Mouse (Mus musculus): ENCODE results near the gene Fbxl5. TPM values are rescaled to one million over a fixed set of nuclear protein-coding genes. Genes with fewer than 3 reads are reported as not detected.
A peak's percentile ranks its signal among the peaks of the same experiment; 100 is the strongest.

Fbxl5 gene
- polyA plus RNA-seq, 1 experiment from 2014 or later: 42.6 TPM

DNA sequence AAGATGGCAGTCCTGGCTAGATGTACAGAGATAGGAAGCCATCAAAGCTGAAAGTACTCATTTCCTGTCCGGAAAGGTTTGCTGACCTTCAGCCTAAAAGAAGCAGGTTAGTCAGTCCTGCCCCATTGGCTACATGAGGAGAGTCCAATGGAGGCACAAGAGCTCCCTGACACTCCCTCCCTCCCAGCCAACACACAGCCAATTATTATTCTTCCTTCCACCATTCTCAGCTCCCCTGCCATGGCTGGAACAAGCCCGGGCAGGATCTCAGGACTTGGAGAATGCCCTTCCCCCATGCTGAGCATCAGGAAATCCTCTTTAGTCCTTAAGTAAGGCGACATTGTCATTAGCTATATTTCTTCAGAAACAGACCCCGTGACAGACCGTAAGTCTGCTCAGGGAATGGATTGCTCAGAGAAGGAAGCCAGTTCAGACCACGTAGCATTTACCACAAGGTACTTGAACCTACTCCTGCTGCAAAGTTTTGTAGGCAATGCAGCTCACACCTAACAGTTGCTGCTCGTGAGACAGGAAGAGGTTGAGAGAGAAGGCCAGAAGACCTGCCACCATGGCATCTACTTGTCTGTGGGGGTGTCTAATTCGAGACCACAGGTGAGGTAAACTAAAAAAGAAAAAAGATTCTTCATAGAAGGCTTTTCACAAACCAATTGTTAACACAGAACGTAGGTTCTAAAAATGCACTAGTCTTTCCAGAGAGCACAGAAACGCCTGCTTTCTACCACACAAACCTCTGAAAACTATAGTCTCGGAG lies 31.8 kb upstream of the Fbxl5 start:
- no peaks in the 10 kb centered on the region for H3K27me3 ChIP-seq
- H3K4me1 ChIP-seq (replicated peaks): no peaks in the 10 kb centered on the region
- no peak overlapping the region for H3K9ac ChIP-seq
- H3K27ac ChIP-seq: no peak overlapping the region
- WGBS: 75% methylated on average over 11 of the region's 11 CpGs
- H3K9me3 ChIP-seq (replicated peaks): no peaks in the 10 kb centered on the region
- no peak overlapping the region for H3K4me2 ChIP-seq
- no peak for ATAC-seq (replicated peaks; ENCODE audit: insufficient number of reproducible peaks, insufficient read depth, low FRiP score, low read depth)
- no peak overlapping the region for H3K4me3 ChIP-seq
- H3K36me3 ChIP-seq: no peaks in the 10 kb centered on the region

DNA sequence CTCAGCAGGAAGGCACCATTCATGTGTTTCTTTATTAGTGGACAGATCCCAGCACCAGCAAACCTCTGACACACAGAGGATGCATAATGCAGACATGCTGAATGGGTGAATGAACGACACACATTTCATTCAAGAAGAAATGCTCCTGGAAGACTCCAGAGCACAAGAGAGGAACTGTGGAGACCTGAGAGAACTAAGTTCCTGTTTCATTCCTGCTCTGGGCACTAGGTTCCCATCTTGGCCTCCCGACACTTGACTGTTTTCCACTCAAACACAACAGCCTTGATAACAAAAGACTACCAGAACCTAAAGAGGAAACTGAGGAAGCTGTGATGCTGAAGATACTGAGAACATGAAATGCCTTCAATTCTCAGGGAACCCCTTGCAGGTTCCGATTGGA lies 26.8 kb upstream of the Fbxl5 start:
- no peak overlapping the region for H3K4me3 ChIP-seq

DNA sequence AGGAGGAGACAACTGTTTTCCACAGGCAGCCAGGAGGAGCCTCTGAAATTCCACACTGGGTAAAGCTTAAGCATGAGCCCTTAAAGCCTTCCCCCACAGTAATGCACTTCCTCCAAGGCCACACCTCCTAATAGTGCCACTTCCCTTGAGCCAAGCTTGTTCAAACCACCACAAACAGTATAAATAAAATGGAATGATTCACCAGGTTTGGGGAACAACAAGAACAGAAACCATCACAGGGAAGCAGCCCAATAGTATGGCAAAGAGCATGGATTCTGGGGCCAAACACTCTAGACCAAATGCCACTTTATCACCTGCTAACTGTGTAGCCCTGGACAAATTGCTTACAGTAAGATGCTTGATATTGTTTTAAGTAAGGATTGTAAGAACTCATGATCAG lies 26.1 kb upstream of the Fbxl5 start:
- H3K4me2 ChIP-seq: no peak overlapping the region
- no peak overlapping the region for H3K4me3 ChIP-seq
- H3K36me3 ChIP-seq: no peaks in the 10 kb centered on the region
- ATAC-seq (replicated peaks; ENCODE audit: insufficient number of reproducible peaks, insufficient read depth, low FRiP score, low read depth): no peak
- no peak overlapping the region for H3K9ac ChIP-seq
- peaks cover 2% of the 10 kb centered on the region; the same call in 1 of the 2 replicates for H3K4me1 ChIP-seq (replicated peaks)
- no peaks in the 10 kb centered on the region for H3K9me3 ChIP-seq (replicated peaks)
- H3K27ac ChIP-seq: no peak overlapping the region
- no peaks in the 10 kb centered on the region for H3K27me3 ChIP-seq

More for the DNA sequence above, 26.8 kb upstream of the Fbxl5 start:
- no peak overlapping the region for H3K4me2 ChIP-seq
- no peaks in the 10 kb centered on the region for H3K27me3 ChIP-seq
- H3K27ac ChIP-seq: no peak overlapping the region
- H3K4me1 ChIP-seq (replicated peaks): no peaks in the 10 kb centered on the region
- no peak overlapping the region for H3K9ac ChIP-seq
- no peak for ATAC-seq (replicated peaks; ENCODE audit: insufficient number of reproducible peaks, insufficient read depth, low FRiP score, low read depth)
- no peaks in the 10 kb centered on the region for H3K36me3 ChIP-seq
- 77% methylated on average over 3 of the region's 3 CpGs for WGBS
- H3K9me3 ChIP-seq (replicated peaks): no peaks in the 10 kb centered on the region

DNA sequence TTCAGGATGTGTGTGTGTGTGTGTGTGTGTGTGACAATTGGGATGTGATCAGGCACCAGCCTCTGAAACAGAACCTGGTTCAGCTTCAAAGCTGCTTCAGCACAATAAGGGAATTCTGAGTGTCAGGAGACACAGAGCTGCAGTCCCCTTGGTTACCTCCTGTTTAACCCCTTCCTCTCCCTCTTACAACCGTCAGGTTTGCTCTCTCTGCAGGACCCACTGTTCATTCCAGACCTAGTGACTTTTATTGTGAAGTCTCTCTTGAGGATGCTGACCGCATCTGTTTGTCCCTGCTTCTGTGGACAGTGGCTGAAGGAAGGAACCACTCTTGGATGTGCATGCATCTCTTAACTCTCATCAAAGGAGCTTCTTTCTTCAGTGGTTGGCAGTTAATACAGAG lies 24.8 kb upstream of the Fbxl5 start:
- 18% methylated on average over 2 of the region's 2 CpGs for WGBS
- Histone ChIP-seq H3K4me1 (replicated peaks) (peaks cover 3% of the 10 kb centered on the region; the same call in 1 of the 2 replicates), H3K36me3 (no peaks in the 10 kb centered on the region), H3K9ac (no peak overlapping the region), H3K4me3 (no peak overlapping the region), H3K4me2 (no peak overlapping the region), H3K27me3 (no peaks in the 10 kb centered on the region), H3K9me3 (replicated peaks) (no peaks in the 10 kb centered on the region), H3K27ac (no peak overlapping the region)
- ATAC-seq (replicated peaks; ENCODE audit: insufficient number of reproducible peaks, insufficient read depth, low FRiP score, low read depth): no peak

DNA sequence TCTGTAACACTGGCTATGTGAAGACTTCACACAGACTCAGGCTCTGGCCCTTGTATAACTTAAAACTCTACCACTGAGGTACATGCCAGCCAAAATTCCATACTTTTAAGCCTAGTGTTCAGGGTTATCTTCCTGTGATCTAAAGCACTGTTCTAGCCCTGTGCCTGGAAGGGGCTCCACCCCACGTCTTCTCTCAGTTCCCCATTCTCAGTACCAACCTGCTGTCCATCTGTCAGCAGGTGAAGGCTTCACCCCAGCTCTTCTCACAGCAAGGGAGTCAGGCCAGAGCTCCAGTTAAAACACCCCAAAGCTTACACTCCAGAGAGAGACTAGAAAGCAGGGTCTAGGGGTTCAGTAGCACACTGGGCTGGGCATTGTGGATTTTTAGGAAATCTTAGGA lies 24.2 kb upstream of the Fbxl5 start:
- no peaks in the 10 kb centered on the region for H3K27me3 ChIP-seq
- no peaks in the 10 kb centered on the region for H3K36me3 ChIP-seq
- no peaks in the 10 kb centered on the region for H3K9me3 ChIP-seq (replicated peaks)
- H3K4me3 ChIP-seq: no peak overlapping the region
- no peak overlapping the region for H3K4me2 ChIP-seq
- no peak overlapping the region for H3K9ac ChIP-seq
- no peak overlapping the region for H3K27ac ChIP-seq
- no peak for ATAC-seq (replicated peaks; ENCODE audit: insufficient number of reproducible peaks, insufficient read depth, low FRiP score, low read depth)
- H3K4me1 ChIP-seq (replicated peaks): peaks cover 3% of the 10 kb centered on the region; the same call in 1 of the 2 replicates
- WGBS: 38% methylated on average over 1 of the region's 1 CpGs

DNA sequence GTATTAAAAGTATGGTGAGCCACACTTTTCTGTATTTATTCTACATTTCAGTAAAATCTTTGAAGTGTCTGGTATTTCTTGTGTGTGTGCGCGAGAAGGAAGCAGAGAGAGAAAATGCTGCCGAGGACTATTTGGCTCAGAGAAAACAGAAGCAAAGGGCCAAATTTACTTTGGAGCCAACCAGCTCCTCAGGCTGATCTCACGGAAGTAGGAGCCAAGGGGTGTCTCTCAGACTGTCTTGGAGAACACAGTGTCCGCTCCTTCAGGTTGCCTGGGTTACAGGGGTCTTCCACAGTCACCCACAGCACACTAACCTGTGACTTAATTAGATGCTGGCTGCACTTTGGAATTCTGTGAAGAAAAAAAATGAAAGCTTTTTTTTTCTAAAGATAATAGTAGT lies 23.6 kb upstream of the Fbxl5 start:
- no peak overlapping the region for H3K4me3 ChIP-seq
- no peak overlapping the region for H3K9ac ChIP-seq
- H3K9me3 ChIP-seq (replicated peaks): no peaks in the 10 kb centered on the region
- H3K27ac ChIP-seq: no peak overlapping the region
- H3K27me3 ChIP-seq: no peaks in the 10 kb centered on the region
- 72% methylated on average over 5 of the region's 5 CpGs for WGBS
- no peak overlapping the region for H3K4me2 ChIP-seq
- H3K4me1 ChIP-seq (replicated peaks): peaks cover 3% of the 10 kb centered on the region; the same call in 1 of the 2 replicates
- H3K36me3 ChIP-seq: no peaks in the 10 kb centered on the region
- ATAC-seq (replicated peaks; ENCODE audit: insufficient number of reproducible peaks, insufficient read depth, low FRiP score, low read depth): no peak

DNA sequence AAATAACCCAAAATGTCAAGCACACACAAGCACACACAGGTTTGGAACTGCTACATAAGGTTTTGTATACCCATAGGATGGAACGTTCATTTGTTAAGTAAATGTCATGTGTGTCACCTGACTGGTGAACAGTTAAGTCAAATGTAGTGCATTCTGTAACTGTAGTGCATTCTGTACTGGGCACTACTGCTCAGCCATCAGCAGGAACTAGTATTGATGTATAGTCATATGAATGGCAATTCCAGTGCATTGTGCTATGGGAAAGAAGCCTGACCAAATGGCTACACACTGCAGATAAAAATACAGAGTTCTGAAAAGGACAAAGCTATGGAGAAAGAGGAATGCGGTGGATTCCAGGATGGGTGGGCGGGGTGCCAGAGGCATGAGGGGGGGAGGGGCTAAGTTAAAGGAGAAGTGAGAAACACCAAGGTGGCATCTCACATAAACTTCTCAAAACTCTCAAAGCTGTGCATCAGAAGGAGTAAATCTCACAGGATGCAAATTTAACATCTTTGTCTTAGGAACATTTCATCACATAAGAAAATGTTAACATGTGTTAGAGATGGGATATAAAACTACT lies 21.2 kb upstream of the Fbxl5 start:
- 46% methylated on average over 3 of the region's 3 CpGs for WGBS
- no peaks in the 10 kb centered on the region for H3K27me3 ChIP-seq

DNA sequence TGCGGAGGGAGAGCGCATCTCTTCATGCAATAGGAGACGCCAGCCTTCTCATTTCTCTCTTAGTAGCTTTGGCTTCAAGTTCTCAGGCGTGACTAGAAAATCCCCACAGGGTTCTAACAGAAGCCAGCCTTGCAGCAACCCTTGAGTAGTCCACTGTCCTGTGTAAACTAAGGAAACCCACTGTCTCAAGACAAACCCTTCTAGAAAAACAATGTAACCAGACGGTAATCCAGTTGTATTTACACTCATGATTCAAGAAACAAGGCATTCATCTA lies 20.5 kb upstream of the Fbxl5 start:
- peaks cover 3% of the 10 kb centered on the region; the same call in 1 of the 2 replicates for H3K4me1 ChIP-seq (replicated peaks)
- no peak overlapping the region for H3K9ac ChIP-seq
- no peaks in the 10 kb centered on the region for H3K27me3 ChIP-seq
- 0 out of 2 replicates have a peak overlapping the region, but pooled peaks have one; percentile 13 for H3K4me3 ChIP-seq
- ATAC-seq (replicated peaks; ENCODE audit: insufficient number of reproducible peaks, insufficient read depth, low FRiP score, low read depth): no peak
- no peak overlapping the region for H3K27ac ChIP-seq
- no peaks in the 10 kb centered on the region for H3K36me3 ChIP-seq
- 76% methylated on average over 5 of the region's 5 CpGs for WGBS
- H3K4me2 ChIP-seq: peak overlapping the region; percentile 42
- H3K9me3 ChIP-seq (replicated peaks): no peaks in the 10 kb centered on the region

More for the DNA sequence above, 21.2 kb upstream of the Fbxl5 start:
- peaks cover 3% of the 10 kb centered on the region; the same call in 1 of the 2 replicates for H3K4me1 ChIP-seq (replicated peaks)
- H3K9ac ChIP-seq: no peak overlapping the region
- no peak overlapping the region for H3K4me3 ChIP-seq
- no peak overlapping the region for H3K27ac ChIP-seq
- no peak overlapping the region for H3K4me2 ChIP-seq
- ATAC-seq (replicated peaks; ENCODE audit: insufficient number of reproducible peaks, insufficient read depth, low FRiP score, low read depth): no peak
- H3K9me3 ChIP-seq (replicated peaks): no peaks in the 10 kb centered on the region
- no peaks in the 10 kb centered on the region for H3K36me3 ChIP-seq

DNA sequence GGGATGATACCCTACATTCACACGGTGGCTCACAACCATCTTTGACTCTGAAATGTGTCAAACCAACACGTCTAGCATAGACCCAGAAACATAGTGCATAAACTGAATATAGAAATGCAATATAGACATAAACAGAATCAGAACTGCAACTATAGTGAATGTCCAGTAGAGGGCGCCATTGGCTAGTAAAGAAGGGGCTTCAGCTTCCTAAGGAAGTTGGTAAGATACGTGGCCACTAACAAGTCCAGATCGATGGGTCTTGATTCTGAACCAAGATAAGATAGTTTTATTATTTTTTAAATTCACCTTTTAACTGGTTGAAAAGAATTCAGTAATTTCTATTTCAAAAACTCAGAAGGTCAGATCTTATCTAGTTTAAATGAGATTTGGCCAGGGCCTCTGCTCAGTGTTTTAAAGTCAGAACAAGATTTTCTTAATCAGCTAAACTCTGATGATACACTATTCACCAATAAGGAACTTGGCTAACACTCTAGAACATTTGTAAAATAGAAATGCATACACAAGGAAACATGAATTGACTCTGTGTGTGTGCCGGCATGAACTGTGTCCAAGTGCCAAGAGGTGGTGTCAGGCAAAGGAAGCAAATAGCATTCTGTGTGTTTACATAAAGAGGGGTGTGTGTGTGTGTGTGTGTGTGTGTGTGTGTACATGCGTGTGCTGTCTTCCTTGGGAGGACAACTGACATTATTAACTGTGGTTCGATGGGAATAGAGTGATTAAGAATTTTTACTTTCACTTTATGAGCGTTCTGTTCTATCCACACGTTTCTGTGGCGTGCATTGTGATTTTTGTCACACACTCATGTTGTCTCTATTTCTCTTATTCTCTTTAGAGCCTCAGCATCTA lies 19.9 kb upstream of the Fbxl5 start:
- no peak overlapping the region for H3K9ac ChIP-seq
- 0 out of 2 replicates have a peak overlapping the region, but pooled peaks have one; percentile 13 for H3K4me3 ChIP-seq
- H3K4me1 ChIP-seq (replicated peaks): peaks cover 3% of the 10 kb centered on the region; the same call in 1 of the 2 replicates
- ATAC-seq (replicated peaks; ENCODE audit: insufficient number of reproducible peaks, insufficient read depth, low FRiP score, low read depth): no peak
- no peaks in the 10 kb centered on the region for H3K36me3 ChIP-seq
- H3K27me3 ChIP-seq: no peaks in the 10 kb centered on the region
- H3K4me2 ChIP-seq: peak overlapping the region; percentile 42
- H3K27ac ChIP-seq: no peak overlapping the region
- H3K9me3 ChIP-seq (replicated peaks): no peaks in the 10 kb centered on the region
- WGBS: 39% methylated on average over 11 of the region's 11 CpGs

DNA sequence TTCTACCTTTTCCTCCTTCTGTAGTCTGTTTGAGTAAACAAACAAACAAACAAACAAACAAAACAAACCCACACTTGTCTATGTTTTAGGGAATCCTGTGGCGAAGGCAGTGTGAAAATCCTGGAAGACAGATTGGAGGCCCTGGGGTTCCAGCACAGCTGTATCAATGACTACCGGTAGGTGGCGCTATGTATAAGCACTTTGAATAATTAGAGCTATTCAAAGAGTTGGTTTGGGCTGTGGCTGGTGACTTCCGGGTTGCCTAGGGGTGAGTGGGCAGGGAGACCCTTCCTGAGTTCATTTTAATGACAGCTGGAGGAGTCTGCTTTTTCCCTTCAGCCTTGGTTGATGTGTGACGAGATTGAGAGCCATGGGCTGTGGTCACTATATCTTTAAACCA lies 15.9 kb upstream of the Fbxl5 start:
- Histone ChIP-seq H3K4me2 (no peak overlapping the region), H3K36me3 (no peaks in the 10 kb centered on the region), H3K27me3 (no peaks in the 10 kb centered on the region), H3K4me3 (no peak overlapping the region), H3K4me1 (replicated peaks) (no peaks in the 10 kb centered on the region; the same call in 1 of the 2 replicates), H3K9me3 (replicated peaks) (no peaks in the 10 kb centered on the region), H3K27ac (no peak overlapping the region), H3K9ac (no peak overlapping the region)
- ATAC-seq (replicated peaks; ENCODE audit: insufficient number of reproducible peaks, insufficient read depth, low FRiP score, low read depth): no peak
- WGBS: 50% methylated on average over 5 of the region's 5 CpGs

DNA sequence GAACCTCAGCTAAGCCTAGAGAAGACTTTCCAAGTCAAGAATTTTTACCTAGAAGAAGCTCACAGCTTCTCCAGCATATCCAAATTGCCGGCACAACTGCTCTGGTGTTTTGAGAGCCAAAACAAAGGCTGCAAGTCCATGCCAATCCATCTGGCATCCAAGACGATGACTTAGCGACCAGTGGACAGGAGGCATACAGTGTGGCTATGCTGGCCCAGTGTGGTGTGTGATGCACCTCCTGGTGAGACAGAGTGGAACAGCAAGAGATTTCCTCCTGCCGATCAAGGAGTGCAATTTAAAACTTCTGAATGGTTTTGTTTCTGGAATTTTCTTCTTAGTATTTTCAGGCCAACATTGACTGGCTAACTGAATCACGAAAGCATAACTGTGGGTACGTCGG lies 15.2 kb upstream of the Fbxl5 start:
- H3K4me2 ChIP-seq: no peak overlapping the region
- no peaks in the 10 kb centered on the region for H3K27me3 ChIP-seq
- no peak overlapping the region for H3K9ac ChIP-seq
- no peaks in the 10 kb centered on the region for H3K36me3 ChIP-seq
- no peak overlapping the region for H3K27ac ChIP-seq
- WGBS: 82% methylated on average over 7 of the region's 7 CpGs
- ATAC-seq (replicated peaks; ENCODE audit: insufficient number of reproducible peaks, insufficient read depth, low FRiP score, low read depth): no peak
- no peaks in the 10 kb centered on the region for H3K9me3 ChIP-seq (replicated peaks)
- H3K4me3 ChIP-seq: no peak overlapping the region
- H3K4me1 ChIP-seq (replicated peaks): no peaks in the 10 kb centered on the region

All from heart, embryonic 15.5 days (tissue).